Mouse (Mus musculus): ENCODE data around the gene Mab21l3.

DNA sequence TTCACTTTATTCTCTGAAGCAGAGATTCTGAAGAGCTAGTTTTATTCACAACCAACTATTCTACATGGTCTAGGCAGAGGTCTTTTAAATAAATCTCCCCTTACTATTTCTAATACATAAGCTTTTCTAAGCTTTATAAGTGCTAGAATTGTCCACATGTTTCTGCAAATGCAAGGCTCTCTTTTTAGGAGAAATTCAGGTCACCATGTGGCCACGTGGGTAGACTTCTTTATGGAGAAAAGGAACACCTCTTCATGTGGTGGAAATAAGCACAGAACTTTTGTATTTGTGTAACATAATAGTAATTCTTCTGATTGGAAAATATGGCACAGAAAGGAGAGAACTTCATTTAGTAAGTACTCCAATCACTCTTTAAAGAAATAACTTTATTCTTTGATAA lies 5.3 kb upstream of the Mab21l3 start:
- TF ChIP-seq GATA1 (IDR thresholded peaks at IDR 0.05; ENCODE audit: borderline replicate concordance, low read length) (no peak), CTCF (IDR thresholded peaks at IDR 0.05; ENCODE audit: low read depth, low read length) (no peak), GATA2 (IDR thresholded peaks at IDR 0.05; ENCODE audit: borderline replicate concordance, low read depth, low read length) (no peak)

All from G1E (cell line).